8 mouse cellular contexts compared by ENCODE assay signal in genomic region chr7:141265739-141266561, GRCm38 (mm10). TPM values are rescaled to one million over a fixed set of nuclear protein-coding genes. Genes with fewer than 3 reads are reported as not detected.
DNase-seq lines count a peak whose midpoint lies in the region; ATAC-seq and TF ChIP-seq lines count a peak whose summit lies in the region.

Irf7 (minus strand) TSS chr7:141266481.

- H3K27ac ChIP-seq in small intestine, adult 2 months (ENCODE audit: insufficient read depth, low read depth, low read length) = peak within 1 kb of the TSS; percentile 97

- H3K4me3 ChIP-seq in C2C12 (ENCODE audit: insufficient read depth, poor library complexity, severe bottlenecking) = peak within 1 kb of the TSS; percentile 48
- H3K4me3 ChIP-seq in small intestine, adult 2 months (ENCODE audit: low read depth, low read length) = peak within 1 kb of the TSS; percentile 77

- H3K36me3 ChIP-seq in C2C12 (ENCODE audit: control insufficient read depth, insufficient read depth) = peaks cover 26% of the 10 kb centered on the region
- peaks cover 53% of the 10 kb centered on the region for H3K36me3 ChIP-seq in small intestine, adult 2 months (ENCODE audit: control insufficient read depth, insufficient read depth, low read length)

- 2% methylated on average over 25 of the region's 25 CpGs for WGBS in small intestine, adult 2 months

- no peaks in the 10 kb centered on the region for H3K79me2 ChIP-seq in C2C12 (ENCODE audit: control insufficient read depth, insufficient read depth)

- no peak for TF ChIP-seq CTCF in C2C12 (IDR thresholded peaks at IDR 0.05; ENCODE audit: control insufficient read depth, insufficient read depth, insufficient read length)
- TF ChIP-seq CTCF in small intestine, adult 2 months (IDR thresholded peaks at IDR 0.05; ENCODE audit: extremely low read depth, insufficient read length, insufficient replicate concordance, low read depth, low read length) = no peak

- DNase-seq in adrenal gland, adult 8-10 months = peak; percentile 70
- peak; percentile 63 to 71 for DNase-seq in heart, postnatal 10 days
- peak; percentile 80 to 83 for DNase-seq in kidney, postnatal 36 days
- no peak for DNase-seq in frontal cortex, postnatal 10 days (ENCODE audit: low spot score in 2 of 2)

- H3ac ChIP-seq in C2C12 (ENCODE audit: control insufficient read depth, insufficient read length, low read depth) = peak within 1 kb of the TSS; percentile 42

- peaks cover 24% of the 10 kb centered on the region for H3K4me1 ChIP-seq in small intestine, adult 2 months (ENCODE audit: control insufficient read depth, insufficient read depth, insufficient read length, low read length)

- peak; percentile 82 for ATAC-seq in erythroid progenitor cell, adult 5-6 weeks (replicated peaks; ENCODE audit: low FRiP score, poor library complexity, severe bottlenecking)
- peak; percentile 63 for ATAC-seq in megakaryocyte progenitor cell, adult 5-6 weeks (replicated peaks; ENCODE audit: poor library complexity)

- TF ChIP-seq POLR2A in small intestine, adult 2 months (IDR thresholded peaks at IDR 0.05; ENCODE audit: low read depth, low read length) = peak; percentile 99

- intact Hi-C loops in heart, postnatal 10 days (cut with DNase I) = loop anchor here (1.0 kb wide), 1 partner anchor 97 kb away; no protein-coding TSS in a partner anchor

- no peaks in the 10 kb centered on the region for H3K27me3 ChIP-seq in C2C12 (ENCODE audit: control insufficient read depth, insufficient read depth, insufficient read length)
- H3K27me3 ChIP-seq in small intestine, adult 2 months (ENCODE audit: control insufficient read depth, insufficient read depth, low read length) = no peaks in the 10 kb centered on the region

- H3K79me3 ChIP-seq in C2C12 (ENCODE audit: low read depth) = no peaks in the 10 kb centered on the region

TF ChIP-seq in C2C12, 6 proteins besides CTCF, POLR2A, EP300 and RAD21:
- TF ChIP-seq MYOD1 (IDR thresholded peaks at IDR 0.05; ENCODE audit: control insufficient read depth, insufficient read length, low read depth) = no peak
- TF ChIP-seq FOSL1 (IDR thresholded peaks at IDR 0.05; ENCODE audit: insufficient read depth, low read length, poor library complexity, severe bottlenecking) = no peak
- no peak for TF ChIP-seq MYOG (IDR thresholded peaks at IDR 0.05; ENCODE audit: control insufficient read depth, extremely low read depth, insufficient read length)
- TF ChIP-seq MAX (IDR thresholded peaks at IDR 0.05) = no peak
- no peak for TF ChIP-seq USF1 (IDR thresholded peaks at IDR 0.05; ENCODE audit: low read depth)
- TF ChIP-seq CEBPB (IDR thresholded peaks at IDR 0.05; ENCODE audit: low read depth) = no peak

RNA-seq across cellular contexts. Expression of gene Irf7, which starts in this region (rescaled TPM):
- polyA plus RNA-seq in C2C12 (2012; fragmentation: generic; extraction: Trizol) = 0.35 TPM
- total RNA-seq in adrenal gland, adult 8-10 months (2022) = 10 to 100 TPM in 2 of 4 experiments, 1 to 10 TPM in 2; 7.0 to 10.7 (median 9.4) TPM
- total RNA-seq in erythroid progenitor cell, adult 5-6 weeks (2015; ENCODE audit: low replicate concordance) = 52.8 and 81.4 TPM in 2 replicates
- 68.6 and 76.5 TPM in 2 replicates for total RNA-seq in erythroid progenitor cell, adult 5-6 weeks (2017; ENCODE audit: low replicate concordance)
- 1 to 10 TPM; 1.7 TPM for total RNA-seq in heart, postnatal 10 days (2021)
- total RNA-seq in megakaryocyte progenitor cell, adult 5-6 weeks (2015) = 2.4 and 3.0 TPM in 2 replicates
- 2.9 and 4.7 TPM in 2 replicates for total RNA-seq in megakaryocyte progenitor cell, adult 5-6 weeks (2017)
- 91.6 and 484 TPM in 2 replicates for polyA plus RNA-seq in small intestine, adult 2 months (2012; rRNA removed)

Comparison
In these comparisons a context has a peak if more than half of its experiments do, and no peak if none do; other contexts are left out.
1. RNA of gene Irf7 (total RNA-seq): 52.8 to 81.4 TPM in erythroid progenitor cell, adult 5-6 weeks; 7.0 to 10.7 TPM in adrenal gland, adult 8-10 months, 2.4 to 4.7 TPM in megakaryocyte progenitor cell, adult 5-6 weeks and 1.7 TPM in heart, postnatal 10 days; every median in the first group is over 4 times any median in the second.
2. RNA of gene Irf7 (polyA plus RNA-seq): 91.6 to 484 TPM in small intestine, adult 2 months; 0.35 TPM in C2C12 (single experiment); every median in the first group is over 10 times any median in the second.
3. DNase-seq: peak in adrenal gland, adult 8-10 months (single experiment), heart, postnatal 10 days (2 of 2) and kidney, postnatal 36 days (2 of 2); none in frontal cortex, postnatal 10 days (0 of 2).